Mouse (Mus musculus) cerebellum, adult (tissue): ENCODE measurements around the gene Zc3h12c.
"Not testable (repeated sequence)": the region's sequence is repeated elsewhere in the genome, so short reads cannot be mapped to it uniquely, and the experiment has no call there.

Experiments used
- ATAC-seq: cut with Nextera tagmentation; 2 replicates; pipeline ENCODE4 v1.9.2; 2017; ENCODE audit warnings: mild to moderate bottlenecking, moderate library complexity, mixed read lengths; ENCODE audit not compliant: insufficient number of reproducible peaks, low FRiP score, low TSS enrichment

Gene Zc3h12c

GRCm38 (mm10) chr9:52104225-52104615, 64.2 kb downstream of the Zc3h12c start:
- no peak for ATAC-seq

GRCm38 (mm10) chr9:52103448-52104224, 64.7 kb downstream of the Zc3h12c start:
- ATAC-seq = no peak

- ATAC-seq = peak; percentile 47; the same call in 1 of the 2 replicates
Measured at GRCm38 (mm10) chr9:52102060-52102844, 66.1 kb downstream of the Zc3h12c start.

GRCm38 (mm10) chr9:52100426-52100825, 67.9 kb downstream of the Zc3h12c start:
- no peak for ATAC-seq

GRCm38 (mm10) chr9:52098600-52098999, 69.8 kb downstream of the Zc3h12c start:
- peak; percentile 69; the same call in 1 of the 2 replicates for ATAC-seq

- ATAC-seq = no peak
Measured at GRCm38 (mm10) chr9:52097386-52097785, 71.0 kb downstream of the Zc3h12c start.

GRCm38 (mm10) chr9:52095666-52096065, 72.7 kb downstream of the Zc3h12c start:
- no peak for ATAC-seq

GRCm38 (mm10) chr9:52094471-52094980, 73.8 kb downstream of the Zc3h12c start:
- no peak for ATAC-seq

- no peak for ATAC-seq
Measured at GRCm38 (mm10) chr9:52094016-52094415, 74.4 kb downstream of the Zc3h12c start.

GRCm38 (mm10) chr9:52093108-52093507, 75.3 kb downstream of the Zc3h12c start:
- ATAC-seq = no peak

- no peak for ATAC-seq
Measured at GRCm38 (mm10) chr9:52092311-52092710, 76.1 kb downstream of the Zc3h12c start.

GRCm38 (mm10) chr9:52091752-52092151, 76.6 kb downstream of the Zc3h12c start:
- ATAC-seq = no peak

- no peak for ATAC-seq
Measured at GRCm38 (mm10) chr9:52082414-52082813, 86.0 kb downstream of the Zc3h12c start.

GRCm38 (mm10) chr9:52081979-52082378, 86.4 kb downstream of the Zc3h12c start:
- ATAC-seq = no peak

- ATAC-seq = no peak
Measured at GRCm38 (mm10) chr9:52077692-52078091, 90.7 kb downstream of the Zc3h12c start.

GRCm38 (mm10) chr9:52076089-52076488, 92.3 kb downstream of the Zc3h12c start:
- ATAC-seq = no peak

- no peak for ATAC-seq
Measured at GRCm38 (mm10) chr9:52072202-52072601, 96.2 kb downstream of the Zc3h12c start.

- not testable (repeated sequence) for ATAC-seq
Measured at GRCm38 (mm10) chr9:52071352-52071751, 97.0 kb downstream of the Zc3h12c start.

GRCm38 (mm10) chr9:52070052-52070451, 98.3 kb downstream of the Zc3h12c start:
- ATAC-seq = no peak
